Mouse (Mus musculus) heart, adult 11 months (tissue): ENCODE measurements around the gene Wdr74.
"Not testable (repeated sequence)": the region's sequence is repeated elsewhere in the genome, so short reads cannot be mapped to it uniquely, and the experiment has no call there.

Experiments used
- DNase-seq: peaks from one replicate; pipeline ENCODE4 v3.0.0; 2022

The Wdr74 gene

GRCm38 (mm10) chr19:8716767-8717475, 18.7 kb upstream of the Wdr74 start:
- DNase-seq = no peak

- DNase-seq = peak; percentile 92
These were observed 17.3 kb upstream of the Wdr74 start for GRCm38 (mm10) chr19:8718357-8718756.

DNA sequence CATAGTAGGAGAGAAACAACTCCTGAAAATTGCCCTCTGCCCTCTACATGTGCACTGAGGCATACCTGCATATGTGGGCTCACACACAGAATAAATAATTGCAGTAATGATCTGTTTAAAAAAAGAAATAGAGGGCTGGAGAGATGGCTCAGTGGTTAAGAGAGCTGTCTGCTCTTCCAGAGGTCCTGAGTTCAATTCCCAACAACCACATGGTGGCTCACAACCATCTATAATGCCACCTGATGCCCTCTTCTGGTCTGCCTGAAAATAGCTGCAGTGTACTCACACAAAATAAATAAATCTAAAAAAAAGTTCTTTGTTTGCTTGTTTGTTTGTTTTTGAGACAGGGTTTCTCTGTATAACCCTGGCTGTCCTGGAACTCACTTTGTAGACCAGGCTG, 16.6 kb upstream of the Wdr74 start:
- DNase-seq = not testable (repeated sequence)

DNA sequence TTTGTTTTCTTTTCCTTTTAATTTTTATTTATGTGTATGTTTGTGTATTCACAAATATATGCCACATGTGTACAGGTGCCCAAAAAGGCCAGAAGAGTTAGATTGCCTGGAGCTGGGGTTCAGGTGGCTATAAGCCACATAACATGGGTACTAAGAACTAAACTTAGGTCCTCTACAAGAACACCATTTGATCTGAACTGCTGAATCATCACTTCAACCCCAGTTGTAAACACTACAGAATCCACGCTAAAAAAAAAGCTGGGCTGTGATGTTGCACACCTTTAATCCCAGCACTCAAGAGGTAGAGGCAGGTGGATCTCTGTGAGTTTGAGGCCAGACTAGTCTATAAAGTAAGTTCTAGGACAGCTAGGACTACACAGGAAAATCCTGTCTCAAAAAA, 14.2 kb upstream of the Wdr74 start:
- no peak for DNase-seq

GRCm38 (mm10) chr19:8722021-8722420, 13.6 kb upstream of the Wdr74 start:
- DNase-seq = no peak

GRCm38 (mm10) chr19:8722559-8722906, 13.1 kb upstream of the Wdr74 start:
- no peak for DNase-seq

DNA sequence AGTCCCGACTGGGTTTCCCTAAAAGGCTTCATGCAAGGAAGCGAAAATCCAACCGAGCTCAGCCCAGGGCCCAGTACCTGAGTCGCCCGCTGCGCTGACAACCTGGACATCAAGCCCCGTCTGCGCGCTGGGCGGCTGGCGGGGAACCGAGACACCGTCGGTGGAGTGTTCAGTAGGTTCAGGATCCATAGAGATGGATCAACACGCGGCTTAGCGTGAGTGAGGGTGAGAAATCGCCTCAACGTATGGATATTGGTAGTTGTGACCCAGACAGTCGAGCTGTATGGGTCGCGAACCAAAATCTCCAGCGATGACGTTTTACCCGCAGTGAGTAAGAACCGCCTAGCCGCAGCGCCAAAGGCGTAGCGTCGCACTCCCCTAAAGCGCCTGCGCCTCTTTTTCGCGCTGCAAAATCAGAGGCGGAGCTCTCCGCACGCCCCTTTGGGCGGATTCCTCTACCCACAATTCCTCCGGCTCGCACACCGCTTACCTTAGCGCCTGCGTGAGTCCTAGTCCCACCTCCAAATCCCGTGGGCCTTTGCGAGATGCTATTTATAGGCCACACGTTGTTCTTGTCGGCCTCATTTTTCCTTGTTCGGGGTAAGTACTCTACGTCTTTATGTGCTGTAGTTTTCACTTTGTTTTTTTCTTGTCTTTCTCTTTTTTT, 12.6 kb upstream of the Wdr74 start, which contains the start of gene Slc3a2:
Slc3a2 (minus strand) TSS at position 463 of the 667 bp plus-strand sequence.
- peak; percentile 100 for DNase-seq

- DNase-seq = peak; percentile 90
These were observed 11.9 kb upstream of the Wdr74 start for GRCm38 (mm10) chr19:8723574-8724346.

DNA sequence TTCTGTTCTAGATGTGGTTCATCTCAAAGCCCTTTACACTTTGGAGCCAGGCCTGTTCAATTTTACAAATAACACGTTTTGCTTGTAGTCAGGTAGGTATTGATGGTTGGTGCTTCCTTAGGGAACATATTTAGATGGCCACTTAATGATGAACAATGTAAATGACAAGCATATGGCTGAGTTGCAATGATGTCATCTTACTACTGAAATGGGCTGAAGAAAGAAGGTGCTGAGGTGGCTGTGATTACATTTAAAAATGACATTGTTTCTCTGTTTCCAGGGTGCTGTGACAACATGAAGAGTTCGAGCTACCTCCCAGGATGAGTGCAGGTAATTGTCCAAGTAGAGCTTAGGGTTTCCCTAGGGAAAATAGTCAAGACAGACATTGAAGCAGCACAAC, 11.2 kb upstream of the Wdr74 start:
- no peak for DNase-seq

DNA sequence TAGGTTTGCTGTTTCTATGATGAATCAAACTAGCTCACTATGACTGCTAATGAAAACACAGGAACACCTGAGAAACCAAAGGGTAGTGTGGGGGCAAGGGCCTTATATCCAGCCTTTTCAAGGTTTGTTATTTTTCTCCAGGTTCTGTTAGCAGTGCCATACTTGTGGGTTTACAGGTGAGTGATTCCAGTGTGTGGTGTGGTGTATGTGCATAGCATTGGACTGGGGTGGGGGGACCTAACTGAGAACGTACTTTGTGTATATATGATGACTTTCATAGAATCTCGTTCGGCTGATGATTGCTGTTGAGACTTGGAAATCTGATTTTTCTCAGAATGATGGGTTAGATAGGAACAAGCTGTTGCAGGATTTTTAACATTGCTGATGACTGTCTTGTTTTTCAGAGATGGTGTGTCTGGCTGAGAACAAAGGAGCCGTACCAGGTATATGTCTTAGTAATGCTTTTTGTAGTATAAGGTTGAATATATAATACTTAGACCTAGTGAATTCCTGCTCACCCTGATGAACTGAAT, 10.5 kb upstream of the Wdr74 start:
- DNase-seq = no peak

- no peak for DNase-seq
These were observed 8.8 kb upstream of the Wdr74 start for GRCm38 (mm10) chr19:8726609-8727390.

- no peak for DNase-seq
These were observed 8.0 kb upstream of the Wdr74 start for GRCm38 (mm10) chr19:8727495-8728114.

- DNase-seq = not testable (repeated sequence)
These were observed 7.1 kb upstream of the Wdr74 start for GRCm38 (mm10) chr19:8728335-8729099.

DNA sequence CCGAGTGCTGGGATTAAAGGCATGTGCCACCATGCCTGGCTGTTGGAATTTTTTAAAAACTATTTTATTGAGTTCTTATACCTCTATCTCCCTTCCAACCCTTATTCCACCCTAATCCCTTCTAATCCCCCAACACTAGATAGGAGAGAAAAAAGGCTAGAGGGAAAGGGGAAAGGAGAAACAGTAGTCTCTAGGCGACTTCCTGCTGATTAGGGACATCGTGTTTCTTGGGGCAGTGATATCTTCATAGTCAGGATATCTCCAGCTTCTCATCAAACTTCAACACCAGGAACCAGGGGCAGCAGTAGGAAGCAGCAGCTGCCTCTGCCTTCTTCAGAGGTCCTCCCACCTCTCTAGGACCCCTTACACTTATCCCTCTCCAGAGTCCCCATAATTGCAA, 1.3 kb upstream of the Wdr74 start:
- DNase-seq = peak; percentile 70

- DNase-seq = no peak
These were observed 487 bp downstream of the Wdr74 start for GRCm38 (mm10) chr19:8736160-8736467.

DNA sequence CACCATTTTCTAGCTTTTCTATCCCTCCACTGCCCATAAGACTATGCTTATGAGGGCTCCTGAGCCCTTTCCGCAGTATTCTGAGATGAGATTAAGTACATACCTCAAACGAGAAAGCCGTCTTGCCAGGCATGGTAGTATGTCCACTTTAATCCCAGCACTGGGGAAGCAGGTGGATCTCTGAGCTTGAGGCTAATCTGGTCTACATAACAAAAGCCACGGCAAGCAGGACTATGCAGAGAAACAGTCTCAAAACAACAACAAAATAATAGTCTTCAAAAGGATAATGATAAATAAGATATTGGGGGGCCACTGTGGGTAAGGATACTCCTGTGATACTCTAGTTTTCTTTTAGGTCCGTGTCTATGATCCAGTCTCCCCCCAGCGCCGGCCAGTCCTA, 3.3 kb downstream of the Wdr74 start:
- peak; percentile 70 for DNase-seq

- DNase-seq = peak; percentile 82
These were observed 4.0 kb downstream of the Wdr74 start for GRCm38 (mm10) chr19:8739646-8740045.

DNA sequence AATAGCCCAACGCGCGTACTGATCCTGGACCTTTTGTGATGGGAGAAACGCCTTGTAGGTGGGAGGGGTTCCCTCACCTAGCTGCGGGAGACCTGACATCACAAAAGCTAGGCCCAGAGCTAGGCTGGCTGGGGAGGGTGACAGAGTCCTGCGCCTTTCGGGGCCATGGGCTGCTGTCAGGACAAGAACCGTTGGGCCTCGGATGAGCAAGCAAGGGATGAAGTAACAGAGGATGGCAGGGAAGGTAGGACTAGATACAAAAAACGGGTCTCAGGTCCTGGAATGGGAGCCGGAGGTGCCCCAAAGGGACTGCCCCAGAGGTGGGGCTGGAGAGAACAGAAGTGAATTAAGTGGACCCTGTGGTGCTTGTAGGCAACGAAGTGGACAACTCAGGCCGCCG, 5.0 kb downstream of the Wdr74 start, which contains the start of gene 1700092M07Rik:
1700092M07Rik (plus strand) TSS at position 116 of the 400 bp plus-strand sequence.
- DNase-seq = peak; percentile 92

GRCm38 (mm10) chr19:8741243-8741869, 5.7 kb downstream of the Wdr74 start, which contains the start of gene Stx5a:
Gene Stx5a (plus strand): TSS chr19:8741413.
- DNase-seq = peak; percentile 100

- DNase-seq = peak; percentile 94
These were observed 6.5 kb downstream of the Wdr74 start for GRCm38 (mm10) chr19:8742176-8742575.

GRCm38 (mm10) chr19:8745382-8745781, 9.8 kb downstream of the Wdr74 start:
- no peak for DNase-seq
